Mouse (Mus musculus) spleen, adult 2 months (tissue): ENCODE data around the gene 1700074P13Rik.

Experiments used
- CTCF ChIP-seq: fragments of 200-500 bp; IDR thresholded peaks from 2 replicates; pipeline ENCODE4 v1.5.1; 2011; ENCODE audit warnings: mild to moderate bottlenecking, inconsistent platforms; ENCODE audit not compliant: insufficient read depth, insufficient read length, insufficient replicate concordance; ENCODE audit errors: extremely low read depth
- POLR2A ChIP-seq: fragments of 200-500 bp; IDR thresholded peaks from 2 replicates; pipeline ENCODE4 v1.6.1; 2011; ENCODE audit warnings: low read depth, low read length, inconsistent platforms

- TF ChIP-seq POLR2A (no peak), CTCF (no peak)
Observed at GRCm38 (mm10) chr6:40900287-40900686, 40.1 kb downstream of the 1700074P13Rik start, which contains the start of gene Prss58.
